Mouse (Mus musculus) heart, postnatal 10 days (tissue): ENCODE data around the gene Usf1. TPM values are rescaled to one million over a fixed set of nuclear protein-coding genes. Genes with fewer than 3 reads are reported as not detected.
A peak's percentile ranks its signal among the peaks of the same experiment; 100 is the strongest.

Experiments used
- DNase-seq, 2 experiments: peaks; one replicate each; pipeline ENCODE4 v3.0.0; 2021
- intact Hi-C: fragments of 180-260 bp; cut with DNase I; formaldehyde crosslinking; loops from one replicate; pipeline ENCODE4 v1.15.1; 2025
- total RNA-seq, 2 experiments: library from RNA; stranded (reverse); gene quantifications; 2 replicates each; pipeline ENCODE4 v1.2.3; 2021

Gene Usf1
- total RNA-seq: 10 to 100 TPM; 50.4 to 51.3 TPM

- intact Hi-C loops: loop anchor here (2.0 to 5.0 kb wide), 2 partner anchors 50 to 66 kb away; partner anchors contain the start of gene Klhdc9
Observed at GRCm38 (mm10) chr1:171410947-171411484, at the start of gene Usf1. Gene Usf1 (plus strand): TSS chr1:171411313.

GRCm38 (mm10) chr1:171365934-171366333 is 45.2 kb upstream of the Usf1 start:
- DNase-seq: no peak
- intact Hi-C loops: no loop called here

More at GRCm38 (mm10) chr1:171410947-171411484, at the start of gene Usf1:
- peak; percentile 96 to 97 for DNase-seq

GRCm38 (mm10) chr1:171369845-171370556 is 41.1 kb upstream of the Usf1 start, which contains the start of gene Nectin4:
Gene Nectin4 (plus strand): TSS chr1:171370099.
- DNase-seq: no peak
- intact Hi-C loops: no loop called here

GRCm38 (mm10) chr1:171372880-171373279 is 38.2 kb upstream of the Usf1 start:
- intact Hi-C loops: no loop called here
- no peak for DNase-seq

- intact Hi-C loops: no loop called here
- no peak for DNase-seq
Observed at GRCm38 (mm10) chr1:171373946-171374345, 37.2 kb upstream of the Usf1 start.

GRCm38 (mm10) chr1:171375646-171376097 is 35.4 kb upstream of the Usf1 start:
- no peak for DNase-seq
- intact Hi-C loops: no loop called here

- intact Hi-C loops: no loop called here
- no peak for DNase-seq
Observed at GRCm38 (mm10) chr1:171378298-171378697, 32.8 kb upstream of the Usf1 start.

GRCm38 (mm10) chr1:171379935-171380599 is 31.0 kb upstream of the Usf1 start:
- DNase-seq: peak; percentile 80 to 90
- intact Hi-C loops: loop anchor here (2.0 kb wide), 1 partner anchor 59 kb away; no protein-coding TSS in a partner anchor

GRCm38 (mm10) chr1:171382096-171382620 is 29.0 kb upstream of the Usf1 start:
- no peak for DNase-seq
- intact Hi-C loops: no loop called here

- intact Hi-C loops: no loop called here
Observed at GRCm38 (mm10) chr1:171384361-171384760, 26.8 kb upstream of the Usf1 start.

GRCm38 (mm10) chr1:171385171-171385570 is 25.9 kb upstream of the Usf1 start:
- DNase-seq: no peak
- intact Hi-C loops: no loop called here

More at GRCm38 (mm10) chr1:171384361-171384760, 26.8 kb upstream of the Usf1 start:
- DNase-seq: no peak

GRCm38 (mm10) chr1:171387099-171387498 is 24.0 kb upstream of the Usf1 start:
- peak; percentile 28 to 29 for DNase-seq
- intact Hi-C loops: no loop called here

- peak; percentile 42 to 58 for DNase-seq
- intact Hi-C loops: no loop called here
Observed at GRCm38 (mm10) chr1:171388376-171389102, 22.6 kb upstream of the Usf1 start, which contains the start of gene Arhgap30. Gene Arhgap30 (plus strand): TSS chr1:171388954.

GRCm38 (mm10) chr1:171390101-171390500 is 21.0 kb upstream of the Usf1 start:
- DNase-seq: peak in 1 of 2 experiments; percentile 26
- intact Hi-C loops: no loop called here

- no peak for DNase-seq
Observed at GRCm38 (mm10) chr1:171401821-171402220, 9.3 kb upstream of the Usf1 start.

GRCm38 (mm10) chr1:171402991-171403390 is 8.1 kb upstream of the Usf1 start:
- DNase-seq: no peak
- intact Hi-C loops: no loop called here

More at GRCm38 (mm10) chr1:171401821-171402220, 9.3 kb upstream of the Usf1 start:
- intact Hi-C loops: no loop called here

GRCm38 (mm10) chr1:171407263-171407662 is 3.9 kb upstream of the Usf1 start:
- DNase-seq: no peak
- intact Hi-C loops: no loop called here

- intact Hi-C loops: loop anchor here (2.0 to 5.0 kb wide), 2 partner anchors 49 to 67 kb away; partner anchors contain the start of gene Klhdc9
- DNase-seq: no peak
Observed at GRCm38 (mm10) chr1:171410231-171410630, 882 bp upstream of the Usf1 start.

GRCm38 (mm10) chr1:171411492-171411941 is 404 bp downstream of the Usf1 start:
- no peak for DNase-seq
- intact Hi-C loops: loop anchor here (2.0 to 5.0 kb wide), 2 partner anchors 51 to 66 kb away; partner anchors contain the start of gene Klhdc9

GRCm38 (mm10) chr1:171412001-171412441 is 908 bp downstream of the Usf1 start:
- DNase-seq: peak; percentile 57 to 64
- intact Hi-C loops: loop anchor here (1.0 to 5.0 kb wide), 2 partner anchors 25 to 65 kb away; partner anchors contain the start of gene F11r
